Mouse (Mus musculus) cerebellum, adult 2 months (tissue): ENCODE results near the gene Fras1. TPM values are rescaled to one million over a fixed set of nuclear protein-coding genes. Genes with fewer than 3 reads are reported as not detected.

Experiments
- DNase-seq, 2 experiments: peaks; one replicate each; pipeline ENCODE4 v3.0.0; 2021
- H3K27ac ChIP-seq: fragments of 200-500 bp; 2 replicates; pipeline ENCODE4 v1.5.1; 2012; ENCODE audit warnings: low read length, control low read depth, inconsistent platforms; ENCODE audit not compliant: insufficient read depth
- H3K27me3 ChIP-seq: fragments of 200-500 bp; 2 replicates; pipeline ENCODE4 v1.6.1; 2012; ENCODE audit warnings: inconsistent platforms, mild to moderate bottlenecking, low read length, moderate library complexity; ENCODE audit not compliant: control insufficient read depth, insufficient read depth
- H3K4me1 ChIP-seq: fragments of 200-500 bp; 2 replicates; pipeline ENCODE4 v1.6.1; 2011; ENCODE audit warnings: low read length; ENCODE audit not compliant: control insufficient read depth, insufficient read depth
- H3K4me3 ChIP-seq: fragments of 200-500 bp; replicated peaks from 2 replicates; pipeline ENCODE3; 2011; ENCODE audit warnings: mild to moderate bottlenecking, low read depth, low read length, control low read depth; ENCODE audit not compliant: insufficient read depth
- CTCF ChIP-seq: fragments of 200-500 bp; IDR thresholded peaks from 2 replicates; pipeline ENCODE4 v1.5.1; 2011; ENCODE audit warnings: low read depth, mild to moderate bottlenecking, control low read depth, low read length, moderate library complexity, borderline replicate concordance; ENCODE audit not compliant: insufficient read depth
- POLR2A ChIP-seq: fragments of 200-500 bp; IDR thresholded peaks from 2 replicates; pipeline ENCODE4 v1.6.1; 2011; ENCODE audit warnings: low read length, control low read depth, borderline replicate concordance; ENCODE audit not compliant: insufficient read depth
- WGBS: fragments of 180-500 bp; shearing (Covaris S2); methylation state at CpG from one replicate; pipeline ENCODE4 v1.1.7; 2018; 5-methylcytosine and 5-hydroxymethylcytosine counted together
- polyA plus RNA-seq: library from polyadenylated mRNA; depleted of rRNA; stranded (reverse); fragments of >200 nt; gene quantifications from 2 replicates; pipeline ENCODE4 v1.2.3, GENCODE M21; 2012

The Fras1 gene
- polyA plus RNA-seq, 1 experiment: 1.1 TPM

GRCm38 (mm10) chr5:96629851-96630250 is 256.1 kb downstream of the Fras1 start:
- Histone ChIP-seq H3K27me3 (no peaks in the 10 kb centered on the region), H3K4me1 (no peaks in the 10 kb centered on the region), H3K27ac (no peak overlapping the region), H3K4me3 (no peak overlapping the region)
- no peak for DNase-seq
- WGBS: 82% methylated on average over 8 of the region's 8 CpGs
- TF ChIP-seq POLR2A (no peak), CTCF (no peak)

- Histone ChIP-seq H3K27me3 (no peaks in the 10 kb centered on the region), H3K4me3 (no peak overlapping the region), H3K27ac (no peak overlapping the region), H3K4me1 (peaks cover 6% of the 10 kb centered on the region; the same call in 1 of the 2 replicates)
- TF ChIP-seq CTCF: no peak
- no peak for TF ChIP-seq POLR2A
- no peak for DNase-seq
- 82% methylated on average over 17 of the region's 17 CpGs for WGBS
Observed at GRCm38 (mm10) chr5:96635146-96635862, 261.5 kb downstream of the Fras1 start.

- Histone ChIP-seq H3K27ac (no peak overlapping the region), H3K4me3 (no peak overlapping the region), H3K4me1 (peaks cover 6% of the 10 kb centered on the region; the same call in 1 of the 2 replicates), H3K27me3 (no peaks in the 10 kb centered on the region)
- TF ChIP-seq CTCF: no peak
- no peak for TF ChIP-seq POLR2A
- DNase-seq: peak; percentile 73 to 81
- WGBS: 12% methylated on average over 5 of the region's 5 CpGs
Observed at GRCm38 (mm10) chr5:96635866-96636265, 262.1 kb downstream of the Fras1 start.

- peaks cover 6% of the 10 kb centered on the region; the same call in 1 of the 2 replicates for H3K4me1 ChIP-seq
- TF ChIP-seq CTCF (no peak), POLR2A (no peak)
- no peak overlapping the region for H3K4me3 ChIP-seq
- H3K27me3 ChIP-seq: no peaks in the 10 kb centered on the region
- H3K27ac ChIP-seq: no peak overlapping the region
- WGBS: 90% methylated on average over 6 of the region's 6 CpGs
- DNase-seq: no peak
Observed at GRCm38 (mm10) chr5:96639213-96639910, 265.6 kb downstream of the Fras1 start.

GRCm38 (mm10) chr5:96641297-96641696 is 267.5 kb downstream of the Fras1 start:
- no peak for DNase-seq
- 93% methylated on average over 2 of the region's 2 CpGs for WGBS
- no peaks in the 10 kb centered on the region for H3K4me1 ChIP-seq
- no peak for TF ChIP-seq CTCF
- TF ChIP-seq POLR2A: no peak
- no peak overlapping the region for H3K27ac ChIP-seq
- no peak overlapping the region for H3K4me3 ChIP-seq
- no peaks in the 10 kb centered on the region for H3K27me3 ChIP-seq

GRCm38 (mm10) chr5:96675676-96676075 is 301.9 kb downstream of the Fras1 start:
- no peak for DNase-seq

GRCm38 (mm10) chr5:96677498-96677897 is 303.7 kb downstream of the Fras1 start:
- peak in 1 of 2 experiments; percentile 2 for DNase-seq
- H3K4me3 ChIP-seq: no peak overlapping the region
- 39% methylated on average over 2 of the region's 2 CpGs for WGBS
- no peaks in the 10 kb centered on the region for H3K4me1 ChIP-seq
- H3K27me3 ChIP-seq: no peaks in the 10 kb centered on the region
- TF ChIP-seq CTCF (no peak), POLR2A (no peak)
- no peak overlapping the region for H3K27ac ChIP-seq

More at GRCm38 (mm10) chr5:96675676-96676075, 301.9 kb downstream of the Fras1 start:
- Histone ChIP-seq H3K4me1 (no peaks in the 10 kb centered on the region), H3K4me3 (no peak overlapping the region), H3K27ac (no peak overlapping the region), H3K27me3 (no peaks in the 10 kb centered on the region)
- TF ChIP-seq POLR2A: no peak
- no peak for TF ChIP-seq CTCF
- 89% methylated on average over 4 of the region's 4 CpGs for WGBS

- Histone ChIP-seq H3K27me3 (no peaks in the 10 kb centered on the region), H3K27ac (no peak overlapping the region), H3K4me3 (no peak overlapping the region), H3K4me1 (no peaks in the 10 kb centered on the region)
- no peak for DNase-seq
- TF ChIP-seq POLR2A (no peak), CTCF (no peak)
- WGBS: 68% methylated on average over 3 of the region's 3 CpGs
Observed at GRCm38 (mm10) chr5:96681085-96681484, 307.3 kb downstream of the Fras1 start.
